Mouse (Mus musculus) CD4-positive helper T cell, adult 2 months (primary cell): ENCODE results near the gene Hnrnpab.

Experiments
- DNase-seq: peaks from one replicate; pipeline ENCODE4 v3.0.0-alpha.2; 2012; ENCODE audit warnings: low read depth, missing footprints, low spot score

Hnrnpab gene

DNA sequence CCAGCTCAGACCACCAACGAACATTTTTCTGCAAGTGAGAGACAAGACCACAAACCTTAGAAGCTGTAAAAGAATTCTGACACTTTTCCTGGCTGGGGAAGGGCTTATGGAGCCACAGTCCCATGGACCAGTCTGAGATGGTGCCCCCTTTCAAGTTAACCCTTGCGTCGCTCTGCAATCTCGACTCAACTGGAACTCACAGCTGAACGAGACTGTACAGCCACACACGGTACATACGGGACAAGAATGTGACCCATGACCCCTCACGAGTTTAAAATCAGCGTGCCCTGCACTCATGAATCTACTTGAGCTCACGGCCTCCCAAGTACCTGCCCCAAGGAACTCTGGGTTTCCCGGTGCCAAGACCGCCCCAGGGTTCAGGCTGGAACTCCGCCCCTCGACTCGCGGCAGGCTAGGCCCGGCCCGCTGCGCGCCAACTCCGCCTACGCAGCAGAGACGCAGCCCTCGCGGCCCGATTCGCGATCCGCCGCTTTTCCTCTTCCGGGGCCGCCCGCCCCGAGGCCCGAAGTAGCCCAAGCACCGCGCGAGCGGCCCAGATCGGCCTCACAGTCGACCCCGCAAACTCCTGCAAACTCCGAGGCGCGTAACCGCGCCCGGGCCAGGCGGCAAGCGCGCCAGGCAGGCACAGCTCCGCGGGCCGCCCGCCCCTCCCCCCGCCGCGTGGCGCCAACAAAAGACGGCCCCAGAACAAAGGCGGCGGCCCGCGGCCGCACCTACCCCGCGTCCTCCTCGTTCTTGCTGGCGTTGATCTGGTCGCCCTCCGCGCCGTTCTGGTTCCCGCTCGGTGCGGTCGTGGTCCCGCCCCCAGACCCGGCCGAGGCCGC is 823 bp downstream of the Hnrnpab start:
- DNase-seq: peak; percentile 92

DNA sequence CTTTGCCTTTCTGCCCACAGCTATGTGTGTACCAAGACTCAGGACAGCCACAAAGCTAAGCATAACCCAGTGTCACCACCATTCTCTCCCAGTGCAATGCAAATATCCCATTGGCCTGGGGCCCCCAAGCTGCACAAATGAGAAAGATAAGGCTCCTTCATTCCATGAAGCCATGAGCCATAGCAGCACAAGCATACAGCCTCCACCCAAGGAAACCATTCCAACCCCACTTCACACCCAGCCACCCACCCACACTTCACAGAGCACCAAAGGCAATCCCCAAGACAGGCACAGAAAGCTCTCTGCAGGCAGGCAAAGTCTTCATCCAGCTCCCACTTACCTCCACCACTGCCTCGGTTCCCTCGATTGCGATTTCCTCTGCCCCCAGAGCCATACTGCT is 4.4 kb downstream of the Hnrnpab start:
- no peak for DNase-seq

DNA sequence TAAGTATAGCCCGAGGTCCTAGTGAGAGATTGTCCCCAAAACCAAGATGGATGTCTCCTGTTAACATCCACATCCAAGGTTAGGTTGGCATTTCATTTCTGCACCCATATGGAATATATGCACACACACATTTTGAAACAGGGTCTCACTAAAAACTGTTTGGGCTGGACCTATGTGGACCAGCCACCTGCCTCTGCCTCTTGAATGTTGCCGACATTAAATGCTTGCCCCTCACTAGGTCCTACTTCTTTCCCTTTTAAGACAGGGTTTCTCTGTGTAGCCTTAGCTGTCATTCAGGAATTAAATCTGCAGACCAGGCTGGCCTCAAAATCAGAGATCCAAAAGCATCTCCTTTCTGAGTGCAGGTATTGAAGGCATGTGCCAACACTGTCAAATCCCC is 9.1 kb downstream of the Hnrnpab start:
- no peak for DNase-seq

DNA sequence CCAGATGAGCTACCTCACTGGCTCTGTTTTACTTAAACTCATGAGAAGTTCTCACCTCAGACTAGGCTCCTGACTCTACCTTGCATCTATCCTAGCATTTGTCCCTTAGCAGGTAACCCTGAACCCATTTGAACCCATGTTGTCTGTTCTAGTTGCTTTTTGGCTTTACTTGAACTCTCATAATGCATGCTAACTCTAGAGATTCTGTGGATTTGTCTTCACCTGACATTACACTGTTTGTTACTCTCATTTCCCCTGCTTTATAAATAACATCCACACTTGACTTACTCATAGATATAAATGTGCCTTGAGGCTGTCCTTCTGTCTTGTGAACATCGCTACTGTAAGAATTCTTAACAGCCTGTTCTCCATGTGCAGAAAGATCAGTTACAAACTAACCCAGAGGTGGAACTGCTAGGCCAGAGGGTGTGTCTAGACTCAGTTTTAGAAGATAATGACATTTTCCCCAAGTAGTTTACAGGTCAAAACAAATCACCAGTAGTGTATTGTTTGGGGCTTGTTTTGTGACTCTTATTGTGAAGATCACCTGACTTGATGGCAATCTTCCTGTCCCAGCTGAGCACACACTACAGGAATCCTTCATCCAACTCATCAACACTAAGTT is 11.1 kb downstream of the Hnrnpab start:
- no peak for DNase-seq

DNA sequence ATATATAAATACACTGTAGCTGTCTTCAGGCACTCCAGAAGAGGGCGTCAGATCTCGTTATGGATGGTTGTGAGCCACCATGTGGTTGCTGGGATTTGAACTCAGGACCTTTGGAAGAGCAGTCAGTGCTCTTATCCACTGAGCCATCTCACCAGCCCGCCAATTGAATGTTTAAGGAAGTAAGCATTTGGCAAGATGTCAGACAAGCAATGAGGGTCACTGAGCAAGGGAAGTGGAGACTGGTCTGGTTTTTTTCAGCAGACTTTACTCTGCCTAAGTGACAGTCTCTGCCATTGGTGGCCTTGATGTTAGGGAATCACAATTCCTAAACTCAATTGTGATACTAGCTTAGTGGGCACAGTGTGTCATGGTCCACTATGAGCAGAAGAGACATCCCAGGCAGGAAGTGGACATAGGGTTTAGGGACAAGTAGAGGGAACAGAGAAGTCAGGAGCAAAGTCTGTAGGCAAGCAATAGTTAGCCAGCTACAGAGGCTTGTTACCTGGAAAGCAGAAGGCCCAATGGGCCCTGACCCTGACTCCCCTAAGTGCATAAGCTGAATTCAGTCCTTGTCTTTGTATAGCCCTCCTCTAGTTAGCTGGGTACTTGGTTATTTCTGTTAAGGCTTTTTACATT is 11.8 kb downstream of the Hnrnpab start:
- DNase-seq: no peak

DNA sequence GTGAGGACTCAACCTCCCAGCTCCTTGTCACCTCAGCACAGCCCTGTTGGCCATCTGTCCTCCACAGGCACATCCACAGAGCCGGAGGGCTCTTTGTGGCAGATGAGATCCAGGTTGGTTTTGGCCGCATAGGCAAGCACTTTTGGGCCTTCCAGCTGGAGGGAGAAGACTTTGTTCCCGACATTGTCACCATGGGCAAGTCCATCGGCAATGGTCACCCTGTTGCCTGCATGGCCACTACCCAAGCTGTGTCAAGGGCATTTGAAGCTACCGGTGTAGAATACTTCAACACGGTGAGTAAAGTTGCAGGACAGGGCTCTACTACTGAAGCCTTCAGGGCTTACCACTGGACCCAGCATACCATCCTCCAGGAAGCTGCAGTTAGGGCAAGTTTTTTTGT is 12.8 kb downstream of the Hnrnpab start:
- no peak for DNase-seq

DNA sequence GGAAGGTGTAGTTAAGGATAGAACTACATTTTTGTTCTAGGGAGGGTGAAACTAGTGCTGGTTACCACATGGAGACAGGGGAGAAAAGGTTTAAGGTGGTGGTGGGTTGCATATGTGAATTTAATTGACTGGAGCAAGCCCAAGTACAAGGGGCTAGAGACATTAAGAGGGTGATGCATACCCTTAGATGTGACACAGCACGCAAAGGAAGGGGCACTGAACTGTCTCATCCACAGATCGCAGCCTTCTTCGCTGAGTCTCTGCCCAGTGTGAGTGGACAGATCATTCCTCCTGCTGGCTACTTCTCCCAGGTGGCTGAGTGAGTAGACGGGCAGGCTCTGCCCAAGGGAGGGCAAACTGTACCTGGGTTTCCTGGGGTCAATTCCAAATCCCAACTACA is 13.3 kb downstream of the Hnrnpab start:
- no peak for DNase-seq

DNA sequence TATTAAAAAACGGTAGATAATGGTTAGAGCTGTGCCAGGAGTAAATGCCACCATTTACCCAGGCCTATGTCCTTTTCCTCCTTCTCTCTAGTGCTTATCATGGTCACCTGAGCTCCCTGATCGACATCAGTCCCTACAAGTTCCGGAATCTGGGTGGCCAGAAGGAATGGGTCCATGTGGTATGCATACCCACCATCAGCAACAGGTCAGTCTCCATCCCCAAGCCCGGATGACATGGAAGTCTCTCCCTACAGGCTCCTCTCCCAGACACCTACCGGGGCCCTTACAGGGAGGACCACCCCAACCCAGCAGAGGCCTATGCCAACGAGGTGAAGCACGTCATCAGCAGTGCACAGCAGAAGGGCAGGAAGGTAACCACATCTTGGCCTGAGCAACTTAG is 14.7 kb downstream of the Hnrnpab start:
- DNase-seq: no peak

DNA sequence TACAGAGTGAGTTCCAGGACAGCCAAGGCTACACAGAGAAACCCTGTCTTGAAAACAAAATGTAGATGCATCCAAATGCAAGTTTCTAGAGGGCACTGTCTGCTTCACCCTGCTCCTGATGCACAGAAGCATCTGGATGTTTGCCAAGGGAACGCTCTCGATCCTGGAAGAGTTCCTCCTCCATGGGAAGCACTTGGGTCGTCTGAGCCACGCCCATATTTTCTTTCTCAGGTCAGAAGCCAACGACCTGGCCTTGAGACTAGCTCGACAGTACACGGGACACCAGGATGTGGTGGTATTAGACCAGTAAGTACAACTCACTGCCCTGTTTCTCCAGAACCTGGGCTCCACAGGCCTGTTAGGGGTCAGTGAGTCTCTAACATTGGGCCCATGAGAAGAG is 15.5 kb downstream of the Hnrnpab start:
- no peak for DNase-seq

DNA sequence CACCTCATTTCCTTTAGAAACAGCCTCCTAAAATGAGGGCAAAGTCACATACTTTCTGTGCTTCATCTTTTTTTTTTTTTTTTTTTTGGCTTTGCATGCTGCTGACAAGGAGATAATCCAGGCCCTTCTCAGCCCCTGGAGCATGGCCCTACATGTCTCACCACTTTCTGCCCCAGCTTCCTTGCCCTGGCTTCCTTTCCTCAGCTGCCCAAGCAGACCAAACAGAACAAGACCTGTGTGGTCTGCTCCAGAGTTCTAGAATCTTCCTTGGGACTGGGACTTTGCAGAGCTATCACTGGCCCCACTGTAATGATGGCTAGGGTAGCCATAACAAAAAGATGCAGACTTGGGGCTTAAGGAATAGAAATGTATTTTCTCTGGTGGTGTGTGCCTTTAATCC is 16.6 kb downstream of the Hnrnpab start:
- no peak for DNase-seq

DNA sequence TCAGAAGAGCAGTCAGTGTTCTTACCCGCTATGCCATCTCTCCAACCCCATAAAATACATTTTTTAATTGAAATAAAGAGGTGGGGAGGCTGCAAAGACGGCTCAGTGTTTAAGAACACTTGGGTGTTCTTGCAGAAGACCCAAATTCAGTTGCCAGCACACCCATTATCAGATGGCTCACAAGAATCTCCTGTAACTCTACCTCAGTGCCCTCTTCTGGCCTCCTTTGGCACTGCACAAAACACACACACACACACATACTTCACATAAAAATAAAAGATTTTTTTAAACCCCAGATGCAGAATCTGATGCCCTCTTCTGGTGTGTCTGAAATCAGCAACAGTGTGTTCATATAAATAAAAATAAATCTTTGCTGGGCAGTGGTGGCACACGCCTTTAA is 17.8 kb downstream of the Hnrnpab start:
- no peak for DNase-seq

DNA sequence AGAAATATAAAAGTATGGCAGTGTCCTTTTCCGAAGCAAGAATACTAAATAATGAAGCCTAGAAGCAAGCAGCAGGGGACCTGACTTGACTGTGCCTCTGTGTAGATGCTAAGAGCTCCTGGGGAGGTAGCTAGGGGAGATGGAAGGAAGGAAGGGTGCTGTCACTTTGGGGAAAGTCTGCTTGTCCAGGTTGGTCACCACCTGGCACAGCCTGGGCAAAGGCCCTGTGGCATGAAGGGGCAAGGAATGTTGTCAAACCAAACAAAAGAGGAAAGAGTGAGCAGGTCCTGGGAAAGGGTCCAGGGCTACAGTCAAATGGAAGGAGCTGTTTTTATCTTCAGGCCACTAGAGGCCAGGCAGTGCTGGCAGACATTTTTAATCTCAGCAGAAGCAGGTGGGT is 19.6 kb downstream of the Hnrnpab start:
- no peak for DNase-seq

DNA sequence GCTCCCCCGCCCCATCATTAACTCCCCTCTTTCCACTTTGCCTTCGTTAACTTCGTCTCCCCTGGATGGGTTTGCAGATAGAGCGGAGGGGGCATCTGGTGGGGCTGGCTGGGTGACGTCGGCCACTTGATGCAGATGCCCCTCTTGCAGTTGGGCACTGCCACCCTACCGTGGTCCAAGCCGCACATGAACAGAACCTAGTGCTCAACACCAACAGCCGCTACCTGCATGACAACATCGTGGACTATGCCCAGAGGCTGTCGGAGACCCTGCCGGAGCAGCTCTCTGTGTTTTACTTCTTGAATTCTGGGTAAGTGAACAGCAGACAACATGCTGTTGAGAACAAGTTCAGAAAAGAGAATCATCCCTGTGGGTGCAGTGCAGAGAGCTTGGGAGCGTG is 20.2 kb downstream of the Hnrnpab start:
- DNase-seq: no peak

DNA sequence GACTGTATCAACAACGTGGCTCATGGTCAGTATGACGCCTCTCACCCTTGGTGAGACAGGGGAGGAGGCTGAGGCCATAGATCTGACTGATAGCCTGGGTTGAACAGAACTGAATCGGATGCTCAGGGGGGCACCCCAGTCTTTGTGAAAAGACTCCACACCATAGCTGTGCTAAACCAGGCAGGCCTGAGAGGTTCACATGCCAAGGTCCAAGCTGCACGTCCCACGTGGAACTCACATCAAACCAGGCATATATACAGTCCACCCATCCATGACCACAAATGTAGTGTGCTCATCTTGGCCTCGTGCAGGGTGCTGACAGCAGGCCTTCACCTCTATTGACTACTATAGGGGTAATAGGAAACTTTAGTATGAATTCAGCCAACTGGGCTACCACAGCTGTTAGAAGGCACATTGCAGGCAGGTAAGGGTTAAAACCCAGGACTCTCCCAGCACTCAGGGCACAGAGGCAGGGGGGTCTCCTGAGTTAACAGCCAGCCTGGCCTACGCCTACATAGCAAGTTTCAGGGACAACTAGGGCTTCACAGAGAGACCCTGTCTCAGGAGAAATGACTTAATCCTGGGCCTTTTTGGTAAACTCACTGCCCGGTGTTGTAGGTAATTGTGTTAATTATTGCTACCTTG is 20.9 kb downstream of the Hnrnpab start:
- no peak for DNase-seq

DNA sequence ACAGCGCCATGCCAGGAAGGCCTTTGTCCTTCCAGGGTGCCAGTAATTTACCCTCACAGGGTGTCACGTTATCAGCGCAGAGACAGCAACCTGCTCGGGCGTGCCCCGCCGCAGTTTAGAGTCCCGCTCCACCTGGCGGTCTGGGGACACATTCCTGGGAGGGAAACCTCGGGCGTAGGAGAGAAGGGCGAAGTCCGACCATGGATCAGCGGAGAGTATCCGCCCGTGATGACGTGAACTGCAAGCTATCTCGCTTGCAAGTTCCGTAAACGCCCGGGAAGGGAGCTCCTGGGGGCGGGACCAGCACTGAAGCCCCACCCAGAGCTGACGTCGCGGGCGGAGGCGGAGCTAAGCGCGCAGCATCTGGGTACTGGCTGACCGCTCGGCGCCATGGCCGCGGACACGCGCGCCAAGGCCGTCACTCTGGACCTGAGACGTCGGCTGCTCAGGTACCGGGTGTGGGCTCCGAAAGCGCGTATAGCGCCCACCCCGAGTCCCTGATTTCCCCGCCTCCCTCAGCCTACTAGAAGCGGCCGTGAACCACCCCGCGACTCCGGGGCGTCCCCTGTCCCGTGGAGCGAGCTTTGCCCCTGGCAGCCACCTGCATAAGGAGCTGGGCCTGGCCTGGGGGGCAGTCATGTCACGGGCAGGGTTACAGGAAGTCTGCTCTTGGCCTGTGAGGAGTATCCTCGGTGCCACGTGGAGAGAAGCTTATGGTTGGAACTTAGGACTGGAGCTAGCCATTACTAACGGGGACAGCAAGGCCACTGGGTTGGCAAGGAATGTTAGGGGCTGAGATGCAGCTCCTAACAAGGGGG is 22.0 kb downstream of the Hnrnpab start, which contains the start of gene Phykpl:
TSS of gene Phykpl (plus strand) at position 327 of the 818 bp plus-strand sequence.
- DNase-seq: peak; percentile 95

DNA sequence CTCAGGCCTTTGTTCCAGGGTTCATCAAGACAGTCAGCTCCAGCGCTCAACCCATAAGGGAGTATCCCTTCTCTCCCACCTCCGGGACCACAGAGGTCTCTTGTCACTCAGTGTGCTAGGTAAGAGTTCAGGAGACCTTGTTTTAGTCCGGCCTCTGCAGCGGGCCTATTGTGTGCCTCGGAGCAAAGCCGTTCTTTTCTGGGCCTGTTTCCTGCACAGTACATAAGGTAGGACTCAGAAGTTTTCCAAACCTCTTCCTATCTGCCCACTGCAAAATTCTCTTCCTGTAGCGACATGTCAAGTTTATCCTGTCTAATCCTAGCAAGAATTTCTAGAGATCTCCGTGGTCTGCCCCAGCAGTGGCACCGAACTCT is 22.6 kb downstream of the Hnrnpab start:
- no peak for DNase-seq

DNA sequence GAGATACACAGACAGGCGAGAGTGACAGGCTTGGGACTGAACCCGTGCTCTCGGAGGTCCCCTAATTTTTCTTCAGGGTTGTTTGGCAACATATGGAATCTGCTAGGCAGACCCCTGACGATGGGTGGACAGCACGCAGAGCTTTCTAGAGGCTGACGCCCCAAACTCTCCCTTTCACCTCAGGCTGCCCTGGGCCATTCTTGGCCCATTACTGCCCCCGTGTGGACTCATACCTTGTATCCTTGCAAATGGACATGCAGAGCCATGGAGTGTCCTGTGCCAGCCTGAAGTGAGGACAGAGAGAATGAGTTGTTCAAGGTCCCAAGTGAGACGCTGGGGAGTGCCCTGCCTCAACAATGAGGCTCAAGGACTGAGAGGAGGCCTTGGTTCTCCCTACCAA is 23.9 kb downstream of the Hnrnpab start:
- peak; percentile 61 for DNase-seq

DNA sequence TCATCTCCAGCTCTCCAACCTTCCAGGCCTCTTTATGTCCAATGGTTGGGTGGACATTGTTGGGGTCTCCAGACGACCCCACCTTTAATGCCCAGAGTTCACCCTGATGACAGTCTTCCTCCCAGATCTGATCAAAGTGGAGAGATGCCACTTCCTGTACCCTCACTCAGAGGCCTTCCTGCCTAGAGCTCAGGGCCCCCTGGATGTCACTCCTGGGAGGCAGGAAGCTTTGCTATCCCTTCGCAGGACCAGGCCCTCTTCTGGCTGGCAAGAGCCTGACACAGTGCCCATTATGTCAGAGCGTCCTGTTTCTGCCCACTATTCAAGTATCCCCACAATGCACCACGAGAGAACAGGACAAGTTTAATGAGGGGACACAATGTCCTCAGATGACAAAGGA is 27.6 kb downstream of the Hnrnpab start:
- no peak for DNase-seq

DNA sequence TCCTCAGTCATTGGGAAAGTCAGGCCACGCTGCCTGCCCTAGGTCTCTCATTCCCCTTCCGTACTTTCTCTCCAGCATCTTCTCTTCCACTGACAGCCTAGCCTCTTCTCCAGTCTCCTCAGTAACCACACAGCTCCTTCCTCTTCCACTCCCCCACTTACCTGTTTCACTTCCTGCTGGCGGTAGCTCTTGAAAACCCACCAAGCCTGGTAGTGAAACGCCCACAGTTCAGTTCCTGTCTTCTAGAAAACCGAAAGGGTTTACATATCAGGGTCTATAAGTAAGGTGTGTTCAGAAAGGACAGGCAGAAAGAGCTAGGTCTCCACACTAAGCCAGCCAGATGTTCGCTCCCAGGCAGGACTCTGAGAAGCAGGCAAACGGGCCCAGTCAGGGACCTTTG is 29.1 kb downstream of the Hnrnpab start:
- DNase-seq: peak; percentile 68

DNA sequence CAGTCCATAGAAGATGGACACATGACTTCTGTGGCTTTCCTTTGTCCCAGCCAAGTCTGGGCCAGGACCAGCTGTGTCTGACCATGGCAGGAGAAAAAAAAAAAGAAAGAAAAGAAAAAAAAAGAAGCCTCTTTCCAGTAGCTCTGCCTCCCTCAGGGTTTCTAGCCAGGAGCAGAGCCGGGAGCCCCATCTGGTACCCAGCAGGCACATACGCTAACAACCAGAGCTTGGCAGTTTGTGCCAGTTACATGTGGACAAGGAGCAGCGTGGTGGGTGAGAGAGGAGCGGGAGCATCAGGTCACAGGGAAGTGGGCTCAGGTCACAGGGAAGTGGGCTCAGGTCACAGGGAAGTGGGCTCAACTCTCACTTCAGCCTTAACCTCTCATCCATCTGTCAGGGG is 30.2 kb downstream of the Hnrnpab start:
- DNase-seq: no peak

DNA sequence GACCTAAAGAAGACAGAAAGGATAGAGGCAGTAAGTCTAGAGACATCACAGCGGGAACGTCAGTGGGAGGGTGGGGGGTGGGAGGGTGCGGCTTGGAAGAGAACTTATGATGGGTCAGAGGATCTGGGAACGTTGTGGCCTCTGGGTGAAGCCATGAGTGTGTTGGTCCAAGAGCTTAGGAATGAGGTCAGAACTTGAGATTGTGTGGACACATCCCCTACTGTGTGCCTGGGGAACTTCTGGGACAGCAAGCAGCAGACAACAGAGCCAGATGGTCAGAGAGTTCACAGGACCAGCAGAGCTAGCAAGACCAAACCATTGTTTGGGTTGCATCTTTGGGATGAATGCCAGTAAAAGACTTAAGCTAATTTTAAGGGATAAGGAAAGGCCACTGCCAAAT is 37.8 kb downstream of the Hnrnpab start:
- no peak for DNase-seq

DNA sequence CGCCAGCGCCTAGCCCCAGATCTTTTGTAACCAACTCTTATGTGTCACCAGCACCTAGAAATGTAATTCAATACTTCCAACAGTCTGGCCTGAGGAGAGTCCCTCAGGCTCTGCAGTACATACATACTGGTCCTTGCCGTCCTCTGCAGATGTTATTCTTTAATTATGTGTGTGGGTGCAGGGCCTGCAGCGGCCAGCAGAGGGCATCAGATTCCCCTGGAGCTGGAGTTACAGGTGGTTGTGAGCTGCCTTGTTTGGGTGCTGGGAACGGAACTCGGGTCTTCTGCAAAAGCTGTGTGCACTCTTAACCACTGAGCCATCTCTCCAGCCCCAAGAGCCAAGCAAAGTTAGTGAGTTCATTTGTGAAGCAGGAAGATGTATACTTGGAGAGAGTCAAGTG is 40.7 kb downstream of the Hnrnpab start:
- no peak for DNase-seq
